Mouse (Mus musculus) olfactory bulb, adult 2 months (tissue): ENCODE data around the gene Sdhd. TPM values are rescaled to one million over a fixed set of nuclear protein-coding genes. Genes with fewer than 3 reads are reported as not detected.
"Not testable (repeated sequence)": the region's sequence is repeated elsewhere in the genome, so short reads cannot be mapped to it uniquely, and the experiment has no call there.

Experiments
- H3K27ac ChIP-seq: fragments of 200-500 bp; 2 replicates; pipeline ENCODE4 v1.5.1; 2012; ENCODE audit warnings: low read depth, low read length; ENCODE audit not compliant: insufficient read depth
- H3K4me1 ChIP-seq: fragments of 200-500 bp; 2 replicates; pipeline ENCODE4 v1.6.1; 2012; ENCODE audit warnings: low read length; ENCODE audit not compliant: control insufficient read depth, insufficient read depth
- H3K4me3 ChIP-seq: fragments of 200-500 bp; 2 replicates; pipeline ENCODE4 v1.5.1; 2012; ENCODE audit warnings: mild to moderate bottlenecking, low read depth, low read length, moderate library complexity; ENCODE audit not compliant: insufficient read depth
- CTCF ChIP-seq: fragments of 200-500 bp; IDR thresholded peaks from 2 replicates; pipeline ENCODE4 v1.5.1; 2012; ENCODE audit warnings: low read depth, mild to moderate bottlenecking, low read length, moderate library complexity; ENCODE audit not compliant: insufficient read depth
- POLR2A ChIP-seq: fragments of 200-500 bp; IDR thresholded peaks from 2 replicates; pipeline ENCODE4 v1.6.1; 2012; ENCODE audit warnings: mild to moderate bottlenecking, low read depth, low read length, moderate library complexity; ENCODE audit not compliant: insufficient read depth
- WGBS: fragments of 180-500 bp; shearing (Covaris S2); methylation state at CpG from one replicate; pipeline ENCODE4 v1.1.7; 2018; 5-methylcytosine and 5-hydroxymethylcytosine counted together
- polyA plus RNA-seq: library from polyadenylated mRNA; stranded (reverse); fragments of >200 nt; gene quantifications from 2 replicates; pipeline ENCODE4 v1.2.4, GENCODE M21; 2012; ENCODE audit warnings: low replicate concordance; ENCODE audit not compliant: missing spikeins, insufficient read depth, insufficient read length

Sdhd gene
- polyA plus RNA-seq, result not detected in 2 replicates

GRCm38 (mm10) chr9:50603189-50603997, at the start of gene Sdhd, which contains the start of gene Timm8b:
TSS of gene Sdhd (minus strand) at chr9:50603812.
TSS of gene Timm8b (plus strand) at chr9:50603910.
- peaks cover 9% of the 10 kb centered on the region for H3K4me1 ChIP-seq
- no peak for TF ChIP-seq CTCF
- peak; percentile 84 for TF ChIP-seq POLR2A
- H3K4me3 ChIP-seq, result peak within 1 kb of the TSS; percentile 92
- WGBS, result under 1% methylated on average over 48 of the region's 48 CpGs
- H3K27ac ChIP-seq, result peak within 1 kb of the TSS; percentile 82

- Histone ChIP-seq H3K4me1 (no peaks in the 10 kb centered on the region), H3K27ac (no peak overlapping the region), H3K4me3 (no peak overlapping the region)
- no peak for TF ChIP-seq POLR2A
- TF ChIP-seq CTCF, result no peak
- WGBS, result 94% methylated on average over 10 of the region's 10 CpGs
Observed at GRCm38 (mm10) chr9:50650503-50650902, 46.9 kb upstream of the Sdhd start.

DNA sequence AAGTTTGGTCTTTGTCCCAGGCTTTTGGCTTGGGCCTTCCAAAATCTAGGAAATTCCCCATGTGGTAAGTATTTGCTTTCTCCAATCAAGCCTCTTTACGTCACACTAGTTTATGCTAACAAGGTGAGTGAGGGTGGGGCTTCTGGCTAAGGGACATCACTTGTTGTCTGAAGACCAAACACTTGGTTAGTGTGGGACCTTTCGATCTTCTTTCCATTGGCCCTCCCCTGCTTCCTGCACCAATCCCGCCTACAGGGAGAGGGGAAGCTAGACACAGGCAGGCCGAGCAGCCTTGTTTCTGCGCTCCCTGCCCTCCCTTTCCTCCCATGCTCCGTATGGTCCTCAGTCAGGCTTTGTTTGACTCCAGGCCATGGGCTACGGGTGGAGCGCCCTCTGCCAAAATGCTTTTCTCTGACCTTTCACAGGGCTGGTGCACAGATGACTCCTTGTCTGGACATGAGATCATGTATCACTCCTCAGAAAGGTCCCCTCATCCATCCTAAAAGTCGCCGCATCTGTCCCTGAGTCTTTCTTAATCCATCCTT, 43.3 kb upstream of the Sdhd start:
- TF ChIP-seq POLR2A (no peak), CTCF (no peak)
- H3K4me3 ChIP-seq, result no peak overlapping the region
- no peak overlapping the region for H3K27ac ChIP-seq
- WGBS, result 75% methylated on average over 10 of the region's 10 CpGs
- H3K4me1 ChIP-seq, result no peaks in the 10 kb centered on the region

GRCm38 (mm10) chr9:50634270-50634669, 30.7 kb upstream of the Sdhd start:
- Histone ChIP-seq H3K4me3 (no peak overlapping the region), H3K4me1 (no peaks in the 10 kb centered on the region), H3K27ac (no peak overlapping the region)
- no peak for TF ChIP-seq POLR2A
- TF ChIP-seq CTCF, result no peak
- 97% methylated on average over 11 of the region's 11 CpGs for WGBS

DNA sequence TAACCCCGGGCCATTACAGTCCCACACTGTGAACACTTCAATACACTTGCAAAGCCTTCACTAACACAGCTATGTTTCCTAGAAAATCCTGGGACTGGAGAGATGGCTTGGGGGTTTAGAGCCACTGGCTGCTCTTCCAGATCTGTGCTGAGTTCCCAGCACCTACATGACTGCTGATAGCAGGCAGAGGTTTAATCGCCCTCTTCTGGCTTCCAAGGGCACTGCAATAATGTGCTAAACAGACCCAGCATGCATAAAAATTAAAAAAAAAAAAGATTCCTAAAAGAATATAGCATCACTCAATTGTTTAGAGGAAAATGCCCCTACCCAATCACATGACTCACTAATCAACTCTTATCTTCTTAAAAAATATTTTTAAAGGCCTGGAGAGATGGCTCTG, 29.4 kb upstream of the Sdhd start:
- Histone ChIP-seq H3K4me3 (no peak overlapping the region), H3K4me1 (no peaks in the 10 kb centered on the region), H3K27ac (no peak overlapping the region)
- TF ChIP-seq POLR2A, result no peak
- WGBS, result 59% methylated on average over 2 of the region's 2 CpGs

DNA sequence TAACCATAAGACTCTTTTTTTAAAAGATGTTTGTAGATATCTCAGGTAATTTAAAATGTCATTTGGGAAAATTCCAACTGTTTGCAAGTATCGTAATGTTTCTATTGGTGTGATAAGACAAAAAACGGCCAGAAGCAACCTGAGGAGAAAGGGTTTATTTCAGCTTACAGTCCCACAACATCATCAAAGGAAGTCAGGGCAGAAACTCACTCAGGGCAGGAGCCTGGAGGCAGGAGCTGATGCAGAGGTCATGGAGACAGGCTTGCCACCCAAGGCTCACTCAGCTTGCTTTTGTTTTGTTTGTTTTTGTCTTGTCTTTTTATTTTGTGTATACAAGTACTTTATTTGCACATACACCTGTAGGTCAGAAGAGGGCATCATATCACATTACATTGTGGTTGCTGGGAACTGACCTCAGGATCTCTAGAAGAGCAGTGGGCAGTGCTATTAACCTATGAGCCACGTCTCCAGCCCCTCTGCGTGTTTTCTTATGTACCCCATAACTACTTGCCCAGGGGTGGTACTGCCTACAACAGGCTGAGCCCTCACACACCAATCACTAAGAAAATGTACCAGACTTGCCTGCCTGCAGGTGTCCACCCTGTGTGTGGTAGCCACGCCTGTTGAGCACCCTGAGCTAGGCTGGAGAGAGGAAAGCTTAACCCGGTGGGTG, 28.5 kb upstream of the Sdhd start:
- no peak overlapping the region for H3K4me3 ChIP-seq
- 90% methylated on average over 6 of the region's 6 CpGs for WGBS
- no peaks in the 10 kb centered on the region for H3K4me1 ChIP-seq
- H3K27ac ChIP-seq, result no peak overlapping the region
- TF ChIP-seq POLR2A, result no peak
- TF ChIP-seq CTCF, result no peak

GRCm38 (mm10) chr9:50630903-50631302, 27.3 kb upstream of the Sdhd start:
- 86% methylated on average over 6 of the region's 8 CpGs for WGBS
- H3K4me1 ChIP-seq, H3K4me3 ChIP-seq, H3K27ac ChIP-seq: not testable (repeated sequence)

DNA sequence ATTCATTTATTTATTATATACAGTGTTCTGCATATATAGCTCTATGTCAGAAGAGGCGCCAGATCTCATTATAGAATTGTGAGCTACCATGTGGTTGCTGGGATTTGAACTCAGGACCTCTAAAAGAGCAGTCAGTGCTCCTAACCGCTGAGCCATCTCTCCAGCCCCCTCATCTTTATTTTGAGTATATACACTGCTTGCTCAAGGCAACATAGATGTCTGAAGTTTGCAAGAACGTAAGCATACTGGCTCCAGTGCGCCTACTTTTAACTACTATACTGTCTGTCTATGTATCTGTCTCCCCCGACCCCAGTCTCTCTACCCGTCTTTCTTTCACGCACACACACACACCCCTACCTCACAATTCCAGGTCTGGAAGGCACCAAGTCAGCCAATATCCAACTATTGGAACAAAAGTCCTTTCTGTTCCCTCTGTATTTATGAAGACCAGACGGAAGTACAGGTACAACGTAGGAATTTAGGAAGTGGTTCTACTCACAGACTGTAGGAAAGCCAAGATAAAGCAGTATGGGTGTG, 14.2 kb upstream of the Sdhd start:
- 60% methylated on average over 9 of the region's 9 CpGs for WGBS

More for the DNA sequence above, 14.2 kb upstream of the Sdhd start:
- TF ChIP-seq POLR2A (no peak), CTCF (no peak)
- Histone ChIP-seq H3K27ac (no peak overlapping the region), H3K4me1 (no peaks in the 10 kb centered on the region), H3K4me3 (no peak overlapping the region)
